Mouse (Mus musculus) cortical plate, adult 2 months (tissue): ENCODE data around the gene Rbm26.

ENCODE experiments used
- CTCF ChIP-seq: fragments of 200-500 bp; IDR thresholded peaks from 2 replicates; pipeline ENCODE4 v1.5.1; 2011; ENCODE audit warnings: mild to moderate bottlenecking, control low read depth, low read length; ENCODE audit not compliant: insufficient read depth; ENCODE audit errors: extremely low read depth
- POLR2A ChIP-seq: fragments of 200-500 bp; IDR thresholded peaks from 2 replicates; pipeline ENCODE4 v1.6.1; 2011; ENCODE audit warnings: mild to moderate bottlenecking, low read length, control low read depth; ENCODE audit not compliant: insufficient read depth; ENCODE audit errors: extremely low read depth

DNA sequence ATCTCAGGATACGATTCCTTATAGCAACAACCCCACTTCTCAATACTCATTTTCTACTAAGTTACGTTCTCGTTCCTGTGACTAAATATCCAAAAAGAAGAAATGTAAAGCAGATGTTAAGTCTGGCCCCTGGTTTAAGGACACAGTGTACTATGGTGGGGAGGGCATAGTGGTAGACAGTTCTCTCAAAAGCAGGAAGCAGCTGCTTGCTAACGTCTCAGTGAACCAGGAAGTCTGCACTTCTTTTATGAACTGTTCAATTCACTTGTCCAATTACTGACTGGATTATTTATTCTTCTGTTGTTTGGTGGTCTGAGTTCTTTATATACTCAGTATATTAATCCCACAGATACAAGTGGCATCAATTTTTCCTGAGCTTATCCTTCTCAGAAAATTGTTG is 12.3 kb downstream of the Rbm26 start:
- TF ChIP-seq CTCF (no peak), POLR2A (no peak)
